Mouse (Mus musculus) spleen, embryonic (tissue): Measurements from ENCODE around the gene Rfc2.

Experiments
- CTCF ChIA-PET: fragments of 350-600 bp; sonication (Branson Sonifier 250); formaldehyde crosslinking; loops from one replicate; lab custom pipeline; 2022; lab: Charles Lee

The Rfc2 gene

GRCm38 (mm10) chr5:134581146-134581545, at the start of gene Rfc2:
Gene Rfc2, plus strand, starts transcription at chr5:134581366.
- CTCF ChIA-PET, result interaction anchor here (0.6 kb wide), 1 partner anchor 29 kb away, joined by 4 read pairs; no protein-coding TSS in a partner anchor

GRCm38 (mm10) chr5:134531585-134531984, 49.6 kb upstream of the Rfc2 start:
- CTCF ChIA-PET, result no interaction called here

GRCm38 (mm10) chr5:134532417-134532816, 48.7 kb upstream of the Rfc2 start:
- CTCF ChIA-PET, result no interaction called here

GRCm38 (mm10) chr5:134536036-134536435, 45.1 kb upstream of the Rfc2 start:
- CTCF ChIA-PET, result no interaction called here

GRCm38 (mm10) chr5:134539891-134540290, 41.3 kb upstream of the Rfc2 start:
- CTCF ChIA-PET, result interaction anchor here (0.6 kb wide), 1 partner anchor 189 kb away, joined by 5 read pairs; no protein-coding TSS in a partner anchor

- CTCF ChIA-PET, result no interaction called here
Observed at GRCm38 (mm10) chr5:134540881-134541280, 40.3 kb upstream of the Rfc2 start.

GRCm38 (mm10) chr5:134541640-134542039, 39.5 kb upstream of the Rfc2 start:
- CTCF ChIA-PET, result no interaction called here

GRCm38 (mm10) chr5:134544516-134545241, 36.5 kb upstream of the Rfc2 start:
- CTCF ChIA-PET, result no interaction called here

- CTCF ChIA-PET, result no interaction called here
Observed at GRCm38 (mm10) chr5:134545242-134545629, 35.9 kb upstream of the Rfc2 start.

GRCm38 (mm10) chr5:134546790-134547189, 34.4 kb upstream of the Rfc2 start:
- CTCF ChIA-PET, result no interaction called here

- CTCF ChIA-PET, result interaction anchor here (0.6 kb wide), 1 partner anchor 1643 kb away, joined by 7 read pairs; no protein-coding TSS in a partner anchor
Observed at GRCm38 (mm10) chr5:134548306-134548705, 32.9 kb upstream of the Rfc2 start.

GRCm38 (mm10) chr5:134549640-134550168, 31.5 kb upstream of the Rfc2 start:
- CTCF ChIA-PET, result interaction anchor here (0.5 to 0.8 kb wide), 4 partner anchors 55 to 155 kb away, joined by 7 to 18 read pairs (median 10); no protein-coding TSS in a partner anchor

- CTCF ChIA-PET, result interaction anchor here (0.5 kb wide), 1 partner anchor 140 kb away, joined by 4 read pairs; no protein-coding TSS in a partner anchor
Observed at GRCm38 (mm10) chr5:134550836-134551232, 30.3 kb upstream of the Rfc2 start.

- CTCF ChIA-PET, result interaction anchor here (0.5 to 1.1 kb wide), 6 partner anchors 21 to 458 kb away, joined by 3 to 7 read pairs (median 4); no protein-coding TSS in a partner anchor
Observed at GRCm38 (mm10) chr5:134551233-134552109, 29.7 kb upstream of the Rfc2 start.

GRCm38 (mm10) chr5:134552110-134552972, 28.8 kb upstream of the Rfc2 start, which contains the start of gene Clip2:
Gene Clip2, minus strand, starts transcription at chr5:134552434.
- CTCF ChIA-PET, result interaction anchor here (0.6 to 1.1 kb wide), 5 partner anchors 20 to 457 kb away, joined by 3 to 7 read pairs (median 4); no protein-coding TSS in a partner anchor

GRCm38 (mm10) chr5:134553951-134554546, 27.1 kb upstream of the Rfc2 start:
- CTCF ChIA-PET, result interaction anchor here (0.7 kb wide), 2 partner anchors 35 to 103 kb away, joined by 4 to 12 read pairs; no protein-coding TSS in a partner anchor

- CTCF ChIA-PET, result no interaction called here
Observed at GRCm38 (mm10) chr5:134555463-134556164, 25.6 kb upstream of the Rfc2 start.

- CTCF ChIA-PET, result no interaction called here
Observed at GRCm38 (mm10) chr5:134560071-134560449, 21.1 kb upstream of the Rfc2 start, which contains the start of gene Syna. Gene Syna, minus strand, starts transcription at chr5:134560171.

- CTCF ChIA-PET, result no interaction called here
Observed at GRCm38 (mm10) chr5:134560450-134561171, 20.6 kb upstream of the Rfc2 start.
